Mouse (Mus musculus): ENCODE measurements around the gene Glt6d1.
"Not testable (repeated sequence)": the region's sequence is repeated elsewhere in the genome, so short reads cannot be mapped to it uniquely, and the experiment has no call there.

Gene Glt6d1

GRCm38 (mm10) chr2:25815748-25816147, at the start of gene Glt6d1:
TSS of gene Glt6d1 (minus strand) at chr2:25815848.
- in situ Hi-C loops (cut with MboI, MseI) = not testable (repeated sequence)

- in situ Hi-C loops (cut with MboI, MseI) = no loop called here
Observed at GRCm38 (mm10) chr2:25865412-25865811, 49.8 kb upstream of the Glt6d1 start.

GRCm38 (mm10) chr2:25864230-25864629, 48.6 kb upstream of the Glt6d1 start:
- in situ Hi-C loops (cut with MboI, MseI) = no loop called here

- in situ Hi-C loops (cut with MboI, MseI) = no loop called here
Observed at GRCm38 (mm10) chr2:25863337-25864131, 47.9 kb upstream of the Glt6d1 start, which contains the start of gene Kcnt1. TSS of gene Kcnt1 (plus strand) at chr2:25863734.

GRCm38 (mm10) chr2:25862696-25863270, 47.1 kb upstream of the Glt6d1 start:
- in situ Hi-C loops (cut with MboI, MseI) = no loop called here

GRCm38 (mm10) chr2:25862038-25862437, 46.4 kb upstream of the Glt6d1 start:
- in situ Hi-C loops (cut with MboI, MseI) = no loop called here

GRCm38 (mm10) chr2:25859891-25860290, 44.2 kb upstream of the Glt6d1 start:
- in situ Hi-C loops (cut with MboI, MseI) = no loop called here

GRCm38 (mm10) chr2:25853998-25854397, 38.4 kb upstream of the Glt6d1 start:
- in situ Hi-C loops (cut with MboI, MseI) = no loop called here

- in situ Hi-C loops (cut with MboI, MseI) = no loop called here
Observed at GRCm38 (mm10) chr2:25852626-25853025, 37.0 kb upstream of the Glt6d1 start.

- in situ Hi-C loops (cut with MboI, MseI) = no loop called here
Observed at GRCm38 (mm10) chr2:25850330-25850729, 34.7 kb upstream of the Glt6d1 start.

GRCm38 (mm10) chr2:25847226-25847625, 31.6 kb upstream of the Glt6d1 start, which contains the start of gene Sohlh1:
TSS of gene Sohlh1 (minus strand) at chr2:25847248.
- in situ Hi-C loops (cut with MboI, MseI) = no loop called here

GRCm38 (mm10) chr2:25846516-25846915, 30.9 kb upstream of the Glt6d1 start:
- in situ Hi-C loops (cut with MboI, MseI) = no loop called here

GRCm38 (mm10) chr2:25844097-25844496, 28.4 kb upstream of the Glt6d1 start:
- in situ Hi-C loops (cut with MboI, MseI) = no loop called here

- in situ Hi-C loops (cut with MboI, MseI) = no loop called here
Observed at GRCm38 (mm10) chr2:25842758-25843157, 27.1 kb upstream of the Glt6d1 start.

- in situ Hi-C loops (cut with MboI, MseI) = no loop called here
Observed at GRCm38 (mm10) chr2:25842161-25842560, 26.5 kb upstream of the Glt6d1 start.

GRCm38 (mm10) chr2:25836291-25836690, 20.6 kb upstream of the Glt6d1 start:
- in situ Hi-C loops (cut with MboI, MseI) = no loop called here

GRCm38 (mm10) chr2:25830786-25831185, 15.1 kb upstream of the Glt6d1 start:
- in situ Hi-C loops (cut with MboI, MseI) = loop anchor here (5.0 kb wide), 1 partner anchor 93 kb away; the partner anchor contains the start of gene Obp2b

- in situ Hi-C loops (cut with MboI, MseI) = loop anchor here (5.0 kb wide), 2 partner anchors 176 to 956 kb away; partner anchors contain the start of gene Lcn8
Observed at GRCm38 (mm10) chr2:25828344-25828947, 12.8 kb upstream of the Glt6d1 start.

GRCm38 (mm10) chr2:25824751-25825150, 9.1 kb upstream of the Glt6d1 start:
- in situ Hi-C loops (cut with MboI, MseI) = loop anchor here (5.0 kb wide), 2 partner anchors 172 to 952 kb away; partner anchors contain the start of gene Lcn8

- in situ Hi-C loops (cut with MboI, MseI) = no loop called here
Observed at GRCm38 (mm10) chr2:25822806-25823205, 7.2 kb upstream of the Glt6d1 start, which contains the start of gene Lcn9. TSS of gene Lcn9 (plus strand) at chr2:25823153.

GRCm38 (mm10) chr2:25813364-25813763, 2.3 kb downstream of the Glt6d1 start:
- in situ Hi-C loops (cut with MboI, MseI) = no loop called here

- in situ Hi-C loops (cut with MboI, MseI) = no loop called here
Observed at GRCm38 (mm10) chr2:25811711-25812110, 3.9 kb downstream of the Glt6d1 start.

Measured in regulatory T cell (primary cell).